Mouse (Mus musculus) layer of hippocampus, adult 9-10 months (tissue): ENCODE data around the gene Sacs.
"Not testable (repeated sequence)": the region's sequence is repeated elsewhere in the genome, so short reads cannot be mapped to it uniquely, and the experiment has no call there.

Source experiments
- DNase-seq: peaks from one replicate; pipeline ENCODE4 v3.0.0; 2022; ENCODE audit warnings: low spot score

Gene Sacs

GRCm38 (mm10) chr14:61137994-61138726, at the start of gene Sacs:
Gene Sacs (plus strand): TSS chr14:61138457.
- no peak for DNase-seq

GRCm38 (mm10) chr14:61090955-61091354, 47.3 kb upstream of the Sacs start:
- DNase-seq: peak; percentile 31

GRCm38 (mm10) chr14:61092073-61092472, 46.2 kb upstream of the Sacs start:
- no peak for DNase-seq

GRCm38 (mm10) chr14:61097974-61098625, 40.2 kb upstream of the Sacs start:
- DNase-seq: no peak

- no peak for DNase-seq
These were observed 37.5 kb upstream of the Sacs start for GRCm38 (mm10) chr14:61100736-61101135.

GRCm38 (mm10) chr14:61106404-61106803, 31.9 kb upstream of the Sacs start:
- DNase-seq: no peak

- no peak for DNase-seq
These were observed 29.6 kb upstream of the Sacs start for GRCm38 (mm10) chr14:61108625-61109024.

- peak; percentile 63 for DNase-seq
These were observed 25.9 kb upstream of the Sacs start for GRCm38 (mm10) chr14:61112404-61112803.

- no peak for DNase-seq
These were observed 13.5 kb upstream of the Sacs start for GRCm38 (mm10) chr14:61124755-61125154.

- no peak for DNase-seq
These were observed 13.1 kb upstream of the Sacs start for GRCm38 (mm10) chr14:61125201-61125600.

GRCm38 (mm10) chr14:61127365-61127764, 10.9 kb upstream of the Sacs start:
- DNase-seq: not testable (repeated sequence)

- no peak for DNase-seq
These were observed 9.2 kb upstream of the Sacs start for GRCm38 (mm10) chr14:61128961-61129507.

- no peak for DNase-seq
These were observed 5.7 kb upstream of the Sacs start for GRCm38 (mm10) chr14:61132556-61132955.

GRCm38 (mm10) chr14:61134381-61135030, 3.8 kb upstream of the Sacs start:
- DNase-seq: no peak

GRCm38 (mm10) chr14:61137410-61137809, 847 bp upstream of the Sacs start:
- no peak for DNase-seq

GRCm38 (mm10) chr14:61138727-61139067, 440 bp downstream of the Sacs start:
- no peak for DNase-seq

GRCm38 (mm10) chr14:61143358-61143757, 5.1 kb downstream of the Sacs start:
- DNase-seq: no peak

- DNase-seq: no peak
These were observed 5.6 kb downstream of the Sacs start for GRCm38 (mm10) chr14:61143869-61144268.

GRCm38 (mm10) chr14:61150416-61150815, 12.2 kb downstream of the Sacs start:
- not testable (repeated sequence) for DNase-seq

- DNase-seq: no peak
These were observed 16.8 kb downstream of the Sacs start for GRCm38 (mm10) chr14:61154900-61155585.

GRCm38 (mm10) chr14:61155687-61156086, 17.4 kb downstream of the Sacs start:
- DNase-seq: no peak

- DNase-seq: not testable (repeated sequence)
These were observed 19.2 kb downstream of the Sacs start for GRCm38 (mm10) chr14:61157426-61157825.
